Mouse (Mus musculus): ENCODE results near the gene Mllt3.
A peak's percentile ranks its signal among the peaks of the same experiment; 100 is the strongest.

DNA sequence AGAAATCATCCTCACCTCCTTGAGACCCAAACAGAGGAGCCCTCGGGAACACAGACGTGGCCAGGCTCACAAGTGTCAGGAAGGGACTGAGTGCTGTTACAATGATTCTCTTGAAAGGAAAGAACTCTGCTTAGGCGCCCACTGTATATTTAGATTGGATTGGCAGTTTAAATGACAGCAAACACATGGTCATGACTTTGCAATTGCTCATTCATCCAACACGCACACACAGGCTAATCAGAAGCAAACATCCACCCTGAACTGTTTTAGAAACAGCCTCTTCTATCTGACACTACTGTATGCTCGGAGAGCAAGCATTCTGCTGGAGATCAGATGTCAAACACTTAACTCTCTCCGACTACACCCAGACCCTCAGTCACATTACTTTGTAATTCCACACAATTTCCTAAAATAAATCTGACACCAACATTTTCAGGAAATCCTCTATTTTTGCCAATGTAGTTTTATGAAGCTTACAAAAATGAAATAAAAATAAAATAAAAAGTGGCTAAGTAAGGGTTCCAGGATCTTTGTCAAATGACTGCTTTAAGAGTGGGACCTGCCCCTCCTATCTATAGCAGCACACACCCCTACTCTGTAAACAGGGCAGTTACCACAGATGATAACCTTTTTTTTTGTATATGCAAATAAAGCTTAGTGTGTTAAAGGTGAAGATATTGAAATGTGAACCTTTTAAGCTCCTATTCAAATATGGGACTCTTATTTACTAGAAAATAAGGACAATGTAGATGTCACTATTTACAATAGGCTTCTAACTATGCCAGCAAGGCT, 226.8 kb downstream of the Mllt3 start:
- TF ChIP-seq CTCF (IDR thresholded peaks at IDR 0.05 in 2 of 3, conservative IDR thresholded peaks at IDR 0.05 in 1 of 3; ENCODE audit: control insufficient read depth in 1 of 3, insufficient read depth in 1 of 3, low read depth in 2 of 3, low read length in 3 of 3, poor library complexity in 1 of 3, severe bottlenecking in 1 of 3) = no peak
- TF ChIP-seq E2F4 (IDR thresholded peaks at IDR 0.05; ENCODE audit: borderline replicate concordance, low read depth, low read length) = no peak
- peak; percentile 95 for TF ChIP-seq ETS1 (IDR thresholded peaks at IDR 0.05; ENCODE audit: low read depth, low read length)

All from MEL (cell line).